In the genomic region with DNA sequence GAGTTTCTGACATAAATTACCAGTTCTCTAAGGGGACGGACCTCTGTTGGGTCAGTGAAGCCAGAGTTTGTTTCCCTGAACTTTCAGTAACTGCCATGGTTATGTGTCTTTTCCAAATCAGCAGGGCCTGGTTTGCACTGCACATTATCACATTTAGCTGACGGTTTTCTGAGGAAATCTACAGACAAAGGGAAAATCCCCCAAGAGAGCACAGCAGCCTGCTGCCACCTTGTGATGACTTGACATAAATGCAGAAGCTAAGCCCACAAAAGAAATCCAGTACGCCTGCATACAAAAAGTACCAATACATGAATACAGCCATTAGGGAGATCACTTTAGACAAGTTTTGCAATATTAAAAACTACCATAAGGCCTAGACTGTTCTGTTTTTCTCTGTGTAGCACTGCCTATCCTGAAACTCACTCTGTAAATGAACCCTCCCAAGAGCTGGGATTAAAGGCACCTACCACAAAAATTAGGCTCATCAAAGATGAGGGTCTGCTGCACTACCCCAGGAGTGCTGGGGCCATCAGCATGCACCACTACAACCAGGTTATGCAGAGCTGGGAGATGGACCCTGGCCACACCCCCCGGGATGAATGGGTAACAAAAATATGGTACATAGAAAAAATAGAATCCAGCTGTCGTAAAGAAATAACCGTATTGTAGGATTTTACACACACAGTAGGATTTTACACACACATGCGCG, we compare ENCODE assay signal across 9 mouse cellular contexts. TPM values are rescaled to one million over a fixed set of nuclear protein-coding genes. Genes with fewer than 3 reads are reported as not detected.
A peak's percentile ranks its signal among the peaks of the same experiment; 100 is the strongest.
DNase-seq lines count a peak whose midpoint lies in the region; ATAC-seq lines count a peak whose summit lies in the region.
"Had no signal": no experiment of that assay in that cellular context is flagged by ENCODE, and none has a peak within 500 bp of the region (broad histone marks: within the 10 kb centered on the region; RNA-seq: fewer than 3 reads in every experiment).

No protein-coding gene starts in this region.

- H3K27me3 ChIP-seq in kidney, embryonic 15.5 days = no peaks in the 10 kb centered on the region

- DNase-seq in kidney, adult 18-20 months = peak; percentile 11
- peak; percentile 52 for DNase-seq in adrenal gland, postnatal 14 days
- peak; percentile 43 to 57 for DNase-seq in frontal cortex, postnatal 36 days (ENCODE audit: low spot score in 2 of 2)
- peak; percentile 44 for DNase-seq in left cerebral cortex, adult 11 months (ENCODE audit: low spot score)
- DNase-seq in right cerebral cortex, postnatal 10 days (ENCODE audit: low spot score in 2 of 2) = peak; percentile 70 to 71
- no peak for DNase-seq in ovary, postnatal 10 days (ENCODE audit: low spot score)

- peaks cover 84% of the 10 kb centered on the region for H3K36me3 ChIP-seq in kidney, embryonic 15.5 days

- no peak overlapping the region for H3K4me2 ChIP-seq in kidney, embryonic 15.5 days

- H3K27ac ChIP-seq in kidney, embryonic 15.5 days = no peak overlapping the region

- no peak overlapping the region for H3K4me3 ChIP-seq in kidney, embryonic 15.5 days (replicated peaks)

- WGBS in kidney, embryonic 15.5 days = 84% methylated on average over 8 of the region's 8 CpGs

- no peaks in the 10 kb centered on the region for H3K4me1 ChIP-seq in kidney, embryonic 15.5 days

- H3K9ac ChIP-seq in kidney, embryonic 15.5 days = no peak overlapping the region

- ATAC-seq in kidney, embryonic 15.5 days (replicated peaks; ENCODE audit: low FRiP score) = no peak
- ATAC-seq in megakaryocyte, adult 5-6 weeks (ENCODE audit: poor library complexity, severe bottlenecking) = no peak

- H3K9me3 ChIP-seq in kidney, embryonic 15.5 days (replicated peaks) = no peaks in the 10 kb centered on the region

RNA-seq across cellular contexts. Expression of a gene that starts 11.4 kb away (rescaled TPM):
- polyA plus RNA-seq in kidney, embryonic 15.5 days (2015; fragmentation: Nextera tagmentation; extraction: Ambion mirVana) = 0.30 TPM in 1 of 2 replicates, not detected in the other
- total RNA-seq in adrenal gland, postnatal 14 days (2021) = not detected in 2 replicates
- 0.40 and 1.8 TPM in 2 replicates for total RNA-seq in megakaryocyte, adult 5-6 weeks (2015)
- not detected in 2 replicates for total RNA-seq in megakaryocyte, adult 5-6 weeks (2017)
- polyA plus RNA-seq: small intestine, adult 2 months had no signal

RNA-seq across cellular contexts. Expression of a gene that starts 18.3 kb away (rescaled TPM):
- 175 and 184 TPM in 2 replicates for polyA plus RNA-seq in kidney, embryonic 15.5 days (2015; fragmentation: Nextera tagmentation; extraction: Ambion mirVana)
- total RNA-seq in adrenal gland, postnatal 14 days (2021) = 35.1 and 41.6 TPM in 2 replicates
- 317 and 364 TPM in 2 replicates for total RNA-seq in megakaryocyte, adult 5-6 weeks (2015)
- 152 and 156 TPM in 2 replicates for total RNA-seq in megakaryocyte, adult 5-6 weeks (2017)
